Mouse (Mus musculus) layer of hippocampus, adult 9-11 months (tissue): Measurements from ENCODE around the gene Foxn4.

ENCODE experiments used
- DNase-seq: peaks from one replicate; pipeline ENCODE4 v3.0.0; 2022

Gene Foxn4

DNA sequence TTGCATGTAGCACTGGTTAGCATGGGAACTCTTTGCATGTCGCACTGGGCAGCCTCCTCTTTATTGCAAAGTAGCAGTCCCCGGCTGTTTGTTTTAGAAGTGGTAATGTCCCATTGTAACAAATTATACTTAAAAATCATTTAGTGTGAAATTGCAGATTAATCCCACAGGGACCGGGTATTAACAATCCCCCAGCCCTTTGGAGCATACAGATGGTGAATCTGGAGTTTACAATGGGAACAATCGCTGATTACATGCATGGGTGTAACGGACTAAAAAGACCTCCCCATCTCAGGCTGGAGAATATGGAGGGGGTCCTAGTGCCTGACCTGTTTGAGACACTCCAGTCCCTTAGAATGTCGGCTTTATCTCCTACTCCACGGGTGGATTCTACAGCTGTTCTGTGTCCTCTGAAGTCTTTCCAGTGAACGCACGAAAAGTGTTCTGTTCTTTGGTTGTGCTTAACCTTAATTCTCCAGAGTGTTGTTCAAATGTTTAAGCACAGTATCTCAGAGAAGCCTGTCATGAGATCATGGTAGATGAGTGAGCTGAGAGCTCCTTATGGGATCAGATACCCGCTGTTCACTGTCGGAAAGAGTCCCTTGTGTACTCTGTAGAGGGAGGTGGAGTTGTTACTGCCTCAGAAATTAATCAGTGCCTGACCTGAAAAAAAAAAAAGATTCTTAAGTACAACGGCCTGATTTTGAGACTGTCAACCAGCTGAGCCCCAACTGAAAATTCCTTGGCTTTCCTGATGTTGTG is 6.0 kb upstream of the Foxn4 start:
- no peak for DNase-seq

DNA sequence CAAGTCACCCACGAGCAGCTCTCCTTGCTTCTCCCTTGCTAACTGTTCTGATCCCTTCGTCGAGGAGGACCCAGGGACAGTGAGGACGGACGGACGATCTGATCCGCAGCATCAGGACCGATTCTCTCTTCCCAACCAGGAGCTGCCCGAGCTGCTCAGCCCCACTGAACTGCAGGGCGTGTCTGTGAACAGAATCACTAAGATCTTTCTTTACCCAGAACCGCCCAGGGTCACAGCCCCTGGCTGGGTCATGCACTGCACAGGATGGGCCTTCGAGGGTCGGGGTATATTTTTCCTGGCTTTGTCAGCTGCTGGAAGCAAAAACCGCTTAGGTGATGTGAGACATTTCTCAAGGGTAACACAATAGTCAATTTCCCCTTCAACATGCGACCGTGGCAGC is 2.4 kb upstream of the Foxn4 start:
- no peak for DNase-seq

DNA sequence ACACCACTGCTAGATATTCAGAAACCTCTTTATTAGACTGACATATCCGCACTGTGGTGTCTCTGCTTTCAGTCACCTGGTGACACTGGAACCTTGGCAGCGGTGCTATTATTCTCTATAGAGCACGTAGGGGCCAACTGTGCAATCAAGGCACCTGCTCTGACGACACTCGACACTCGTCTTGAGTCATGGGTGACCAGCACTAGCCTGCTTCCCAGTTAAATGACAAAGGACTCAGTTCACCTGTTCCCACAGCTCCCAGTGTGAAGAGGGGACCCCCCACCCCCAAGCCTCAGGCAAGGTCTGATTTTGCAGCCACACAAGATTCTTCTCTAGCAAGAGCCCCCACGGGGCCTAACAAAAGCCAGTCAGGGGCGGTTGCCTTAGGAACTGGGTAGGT is 1.7 kb upstream of the Foxn4 start:
- DNase-seq = no peak

DNA sequence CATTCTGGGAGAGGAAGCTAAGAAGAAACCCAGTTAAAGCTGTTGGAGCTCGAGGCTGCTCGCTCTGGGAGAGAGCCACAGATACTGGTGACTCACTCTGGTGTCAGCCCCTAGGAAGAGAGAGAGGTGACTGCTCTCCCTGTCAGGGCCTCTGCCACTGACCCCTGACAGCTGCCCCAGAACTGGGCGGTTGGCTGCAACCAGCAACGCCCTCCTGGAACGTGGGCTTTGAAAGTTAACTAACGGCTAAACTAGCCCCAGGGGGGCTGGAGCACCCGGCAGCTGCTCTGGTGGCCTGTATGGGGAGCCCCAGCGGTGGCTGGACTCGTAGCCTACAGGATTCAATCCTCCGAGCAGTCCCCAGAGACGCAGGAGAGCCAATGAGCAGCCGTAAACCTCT is 3.6 kb downstream of the Foxn4 start:
- no peak for DNase-seq

DNA sequence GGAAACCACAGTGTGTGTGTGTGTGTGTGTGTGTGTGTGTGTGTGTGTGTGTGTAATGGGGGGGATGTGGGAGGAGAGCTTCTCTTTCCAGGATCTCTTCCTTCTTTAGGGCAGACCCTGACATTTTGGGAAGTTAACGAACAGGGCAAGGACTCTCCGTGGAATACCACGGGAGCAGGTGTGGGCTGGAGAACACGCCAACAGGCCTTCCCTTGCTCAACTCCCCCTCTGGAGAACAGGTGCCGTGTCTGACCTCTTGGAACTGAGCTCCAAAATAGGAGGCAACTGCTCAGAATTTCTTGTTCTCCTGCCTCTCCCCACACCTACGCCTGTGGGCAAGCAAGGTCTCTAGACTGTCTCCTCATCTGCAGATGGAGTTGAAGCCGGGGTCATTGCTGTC is 4.1 kb downstream of the Foxn4 start:
- DNase-seq = no peak

DNA sequence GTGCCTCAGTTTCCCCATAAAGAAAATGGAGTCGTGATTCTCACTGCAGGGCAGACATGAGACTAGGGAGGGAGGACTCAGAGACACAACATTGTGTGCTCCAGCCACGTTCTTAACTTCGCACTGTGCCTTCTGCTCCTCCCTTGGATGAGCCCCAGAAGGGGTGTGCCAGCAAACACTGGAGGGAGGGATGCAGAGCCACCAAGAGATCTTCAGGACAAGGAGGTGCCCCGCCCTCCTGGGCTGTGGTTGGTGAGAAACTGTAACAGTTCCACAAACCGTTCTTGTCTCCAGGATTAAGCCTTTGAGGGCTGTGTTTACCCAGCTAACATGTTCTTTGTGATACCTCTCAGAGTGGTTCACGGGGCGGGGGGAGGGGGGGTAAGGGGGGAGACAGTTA is 5.0 kb downstream of the Foxn4 start:
- DNase-seq = no peak

DNA sequence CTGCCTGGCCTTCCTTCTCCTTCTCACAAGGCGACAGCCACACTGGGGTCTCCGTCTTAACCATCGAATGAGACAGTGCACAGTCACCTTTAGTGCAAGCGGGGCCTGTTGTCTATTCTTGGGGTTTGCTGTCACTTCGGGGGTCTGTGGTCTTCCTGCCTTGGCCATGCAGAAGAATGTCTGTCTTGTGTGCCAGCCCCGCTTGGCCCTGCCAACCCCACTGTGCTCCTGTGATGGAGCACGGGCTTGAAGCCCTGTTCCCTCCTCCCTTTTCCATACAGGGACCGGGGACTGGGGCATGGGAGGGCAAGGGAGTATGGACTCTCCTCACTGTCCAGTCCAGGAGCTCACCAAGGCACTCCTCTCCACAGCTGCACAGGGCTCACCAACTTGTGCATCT is 8.8 kb downstream of the Foxn4 start:
- no peak for DNase-seq

DNA sequence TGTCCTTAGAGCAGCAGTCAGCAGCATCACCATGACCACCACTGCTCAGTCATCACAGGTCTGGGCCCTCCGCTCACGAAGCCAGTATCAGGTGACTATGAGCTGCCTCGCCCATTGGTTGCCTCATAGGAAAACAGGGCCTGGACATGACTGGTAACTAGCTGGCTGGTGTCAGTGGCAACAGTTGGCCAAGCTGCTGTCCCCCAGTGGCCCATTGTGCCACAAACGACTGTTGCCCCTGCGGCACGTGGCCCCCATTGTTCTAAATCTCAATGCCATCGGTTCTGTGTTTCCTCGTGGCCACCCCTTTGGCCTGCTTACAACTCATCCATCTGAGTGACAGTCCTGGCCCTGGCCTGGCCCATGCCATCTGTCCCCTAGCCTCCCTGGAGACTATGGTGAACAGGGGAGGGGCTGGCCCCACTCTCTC is 9.6 kb downstream of the Foxn4 start:
- DNase-seq = no peak

DNA sequence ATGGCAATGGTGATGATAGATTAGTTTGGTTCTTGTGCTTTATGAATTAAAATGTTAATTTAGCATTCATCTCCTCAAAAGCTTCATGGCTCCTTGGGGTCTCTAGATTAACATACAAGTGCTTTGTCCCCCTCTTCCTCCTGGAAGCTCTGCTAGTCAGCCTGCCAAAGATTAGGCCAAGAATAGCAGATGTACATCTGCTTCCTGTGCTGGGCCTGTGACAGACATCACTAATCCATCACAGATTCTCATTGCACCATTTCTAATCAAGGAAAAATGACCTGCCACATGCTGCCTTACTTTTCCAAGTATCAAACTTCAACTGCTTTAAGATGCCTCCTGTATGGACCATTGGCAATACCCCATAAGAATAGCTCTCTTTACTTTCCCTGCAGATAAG is 12.1 kb downstream of the Foxn4 start:
- no peak for DNase-seq

DNA sequence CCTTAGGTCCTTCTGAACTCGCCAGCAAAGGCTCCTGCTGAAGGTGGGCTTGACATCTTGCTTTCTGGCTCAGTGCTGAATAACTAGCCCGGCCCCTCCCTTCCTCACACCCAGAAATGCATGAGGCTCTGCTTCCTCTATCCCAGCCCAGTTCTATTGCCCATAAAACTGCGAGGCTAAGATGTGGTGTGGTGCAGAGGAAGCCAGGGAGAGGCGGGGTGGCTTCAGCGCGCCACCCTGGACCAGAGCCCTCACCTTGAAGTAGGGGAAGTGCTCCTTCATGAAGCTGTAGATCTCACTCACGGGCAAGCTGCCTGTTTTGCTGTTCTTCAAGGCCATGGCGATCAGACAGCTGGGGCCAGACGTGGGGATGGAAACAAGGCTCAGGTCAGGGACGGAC is 14.1 kb downstream of the Foxn4 start:
- no peak for DNase-seq

DNA sequence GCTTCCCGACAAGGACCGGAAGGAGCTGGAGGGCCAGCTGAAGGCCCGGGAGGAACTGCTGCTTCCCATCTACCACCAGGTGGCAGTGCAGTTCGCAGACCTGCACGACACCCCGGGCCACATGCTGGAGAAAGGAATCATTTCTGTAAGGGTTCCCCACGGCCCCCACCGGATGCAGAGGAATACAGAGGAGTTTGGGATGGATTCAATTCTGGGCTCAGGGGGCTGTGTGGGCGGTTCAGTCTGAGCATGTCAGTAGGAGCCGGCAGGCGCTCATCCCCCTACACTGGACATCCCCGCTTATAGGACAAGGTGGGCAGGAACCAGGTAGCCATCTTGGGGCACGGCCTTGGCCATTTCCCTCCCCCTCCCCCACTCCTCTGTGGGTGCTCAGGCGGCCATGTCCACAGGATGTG is 25.4 kb downstream of the Foxn4 start:
- peak; percentile 21 for DNase-seq

DNA sequence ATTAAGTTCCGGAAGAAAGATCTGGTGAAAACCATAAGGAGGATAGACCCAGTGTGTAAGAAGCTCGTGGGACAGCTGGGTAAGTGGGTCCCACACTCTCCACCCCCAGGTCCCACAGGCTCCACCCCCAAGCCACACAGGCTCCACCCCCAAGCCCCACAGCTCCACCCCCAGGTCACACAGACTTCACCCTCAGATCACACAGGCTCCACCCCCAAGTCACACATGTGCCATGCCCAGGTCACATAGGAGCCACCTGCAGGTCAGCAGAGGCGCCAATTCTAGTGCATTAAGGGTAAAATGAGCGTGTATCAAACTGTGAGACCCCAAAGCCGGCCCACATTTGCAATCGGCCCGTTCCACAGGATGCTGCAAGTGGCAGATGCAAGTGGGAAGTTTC is 27.1 kb downstream of the Foxn4 start:
- DNase-seq = no peak

DNA sequence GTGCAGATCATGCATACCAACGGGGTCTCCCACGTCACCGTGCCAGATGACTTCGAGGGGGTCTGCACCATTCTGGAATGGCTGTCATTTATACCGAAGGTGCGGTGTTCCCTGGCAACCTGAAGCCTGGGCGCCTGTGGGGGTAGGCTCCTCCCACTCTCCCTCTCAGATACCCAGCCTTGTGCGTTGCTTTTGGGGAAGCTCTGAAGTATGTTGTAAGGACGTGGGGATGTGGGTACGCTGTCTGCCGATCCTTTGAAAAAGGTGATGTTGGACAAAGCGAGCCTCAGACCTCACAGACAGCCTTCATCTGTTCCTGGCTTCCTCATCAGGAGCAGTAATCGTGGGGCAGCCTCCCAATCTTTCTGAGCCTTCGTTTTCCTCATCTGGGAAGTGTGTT is 33.9 kb downstream of the Foxn4 start:
- no peak for DNase-seq

DNA sequence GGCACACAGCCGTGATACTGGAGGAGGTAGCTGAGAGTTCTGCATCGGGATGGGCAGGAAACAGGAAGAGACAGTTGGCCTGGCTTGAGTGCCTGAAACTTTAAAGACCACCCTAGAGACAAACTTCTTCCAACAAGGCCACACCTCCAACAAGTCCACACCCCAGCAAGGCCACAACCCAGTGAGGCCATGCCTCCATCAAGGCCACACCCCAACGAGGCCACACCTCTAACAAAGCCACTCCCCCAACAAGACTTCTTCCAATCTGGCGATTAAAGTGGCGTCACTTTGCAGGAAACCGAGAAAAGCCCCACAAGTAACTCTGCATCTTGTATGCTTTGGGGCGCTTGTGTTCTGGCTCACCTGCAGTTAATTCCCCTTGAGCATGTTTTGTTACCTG is 34.7 kb downstream of the Foxn4 start:
- DNase-seq = no peak

DNA sequence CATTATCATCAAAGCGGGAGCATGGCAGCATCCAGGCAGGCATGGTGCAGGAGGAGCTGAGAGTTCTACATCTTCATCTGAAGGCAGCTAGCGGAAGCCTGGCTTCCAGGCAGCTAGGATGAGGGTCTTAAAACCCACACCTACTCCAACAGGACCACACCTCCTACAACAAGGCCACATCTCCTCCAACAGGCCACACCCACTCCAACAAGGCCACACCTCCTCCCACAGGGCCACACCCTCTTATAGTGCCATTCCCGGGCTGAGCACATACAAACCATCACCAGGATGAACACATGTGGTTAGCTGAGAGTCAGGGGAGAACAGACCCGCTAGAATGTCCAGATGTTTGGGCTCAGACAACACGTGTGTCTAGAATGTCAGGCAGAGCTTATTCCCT is 44.7 kb downstream of the Foxn4 start:
- no peak for DNase-seq

DNA sequence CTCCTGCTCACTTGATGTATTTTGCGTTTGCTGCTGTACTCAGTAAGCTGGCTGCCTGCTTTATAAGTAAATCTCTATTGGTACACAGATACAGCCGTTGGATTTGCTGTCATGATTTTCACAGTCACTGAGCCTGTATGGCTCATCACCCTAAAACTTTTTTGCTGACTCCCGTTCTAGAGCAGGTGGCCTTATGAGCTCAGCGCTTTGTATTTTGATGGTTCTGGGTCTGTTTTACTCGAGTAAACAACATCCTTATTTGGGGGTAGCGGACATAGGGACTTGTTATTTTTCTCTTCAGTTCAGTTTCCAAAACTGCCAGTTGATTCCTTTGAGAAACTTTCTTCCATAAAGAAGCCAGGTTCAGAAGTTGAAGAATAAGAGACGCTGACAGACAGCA is 47.6 kb downstream of the Foxn4 start:
- DNase-seq = no peak

DNA sequence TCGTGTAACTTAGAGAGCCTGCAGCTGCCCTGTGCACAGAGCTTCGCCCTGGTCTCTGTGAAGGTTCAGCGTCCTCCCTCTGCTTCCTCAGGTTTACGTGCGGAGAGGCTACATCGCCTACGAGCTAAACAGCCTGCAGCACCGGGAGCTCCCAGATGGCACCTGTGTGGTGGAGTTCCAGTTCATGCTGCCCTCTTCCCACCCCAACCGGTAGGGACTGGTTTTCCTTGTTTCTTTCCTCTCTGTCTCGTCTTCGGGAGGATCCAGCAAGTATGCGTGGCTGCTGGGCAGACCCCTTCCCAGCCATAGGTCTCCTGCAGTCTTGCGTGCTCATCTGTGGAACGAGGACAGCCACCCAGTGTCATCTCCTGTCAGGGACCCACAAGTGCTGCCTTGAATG is 54.8 kb downstream of the Foxn4 start:
- DNase-seq = no peak

DNA sequence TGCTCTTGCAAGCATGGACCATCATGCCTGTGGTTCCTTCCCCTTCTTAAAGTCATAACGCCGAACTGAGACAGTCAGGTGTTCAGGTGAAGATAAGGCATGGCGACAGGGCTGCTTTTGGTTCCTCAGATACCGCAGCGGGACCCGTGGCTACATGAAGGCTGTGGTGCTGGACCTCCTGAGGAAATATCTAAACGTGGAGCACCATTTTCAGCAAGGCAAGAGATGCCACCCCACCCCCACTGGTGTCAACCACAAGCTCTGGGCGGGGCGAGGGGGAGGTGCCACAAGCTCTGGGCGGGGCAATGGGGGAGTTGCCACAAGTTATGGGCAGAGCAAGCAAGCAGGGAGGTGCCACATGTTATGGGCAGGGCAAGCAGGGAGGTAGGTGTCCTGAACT is 60.4 kb downstream of the Foxn4 start:
- no peak for DNase-seq

DNA sequence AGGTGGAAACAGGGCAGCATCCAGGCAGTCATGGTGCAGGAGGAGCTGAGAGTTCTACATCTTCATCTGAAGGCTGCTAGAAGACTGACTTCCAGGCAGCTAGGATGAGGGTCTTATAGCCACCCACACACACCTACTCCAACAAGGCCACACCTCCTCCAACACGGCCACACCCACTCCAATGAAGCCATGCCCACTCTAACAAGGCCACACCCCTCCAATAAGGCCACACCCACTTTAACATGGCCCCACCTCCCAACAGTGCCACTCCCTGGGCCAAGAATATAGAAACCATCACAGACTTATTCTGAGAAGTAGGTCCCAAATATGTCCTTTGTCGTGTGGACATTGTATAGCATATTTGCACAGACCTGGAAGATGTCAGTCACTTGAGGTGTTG is 67.4 kb downstream of the Foxn4 start:
- no peak for DNase-seq
